Mouse (Mus musculus) ES-E14 (cell line): ENCODE measurements around the gene Tgm6.

Experiments
- MAFK ChIP-seq: IDR thresholded peaks from 2 replicates; pipeline ENCODE4 v1.6.1; 2014; ENCODE audit warnings: mild to moderate bottlenecking, low read depth, low read length, inconsistent platforms; ENCODE audit not compliant: insufficient read depth
- ZC3H11A ChIP-seq: IDR thresholded peaks from 2 replicates; pipeline ENCODE4 v1.6.1; 2012; ENCODE audit warnings: low read depth, mild to moderate bottlenecking, inconsistent platforms, low read length, borderline replicate concordance

DNA sequence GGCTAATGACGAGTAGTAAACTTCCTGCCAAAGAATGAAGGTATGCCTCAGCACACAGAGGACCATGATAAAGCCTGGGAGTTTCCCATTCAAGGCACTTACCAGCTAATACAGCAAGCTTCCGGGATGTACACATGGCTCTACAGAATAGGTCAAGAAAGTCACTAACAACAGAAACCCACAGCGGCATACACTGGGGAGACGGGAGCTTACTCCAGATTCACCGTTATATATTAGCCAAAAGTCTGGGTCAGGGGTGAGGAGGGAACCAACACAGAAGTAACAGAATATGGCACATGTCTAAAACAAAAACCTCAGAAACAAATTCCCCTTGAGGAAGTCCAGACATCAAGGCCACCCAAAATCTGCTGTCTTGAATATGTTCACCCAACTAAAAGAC, 50.5 kb downstream of the Tgm6 start:
- no peak for TF ChIP-seq ZC3H11A
- no peak for TF ChIP-seq MAFK
